Mouse (Mus musculus) thymus, adult 2 months (tissue): Measurements from ENCODE around the gene Ptk6. TPM values are rescaled to one million over a fixed set of nuclear protein-coding genes. Genes with fewer than 3 reads are reported as not detected.
"Not testable (repeated sequence)": the region's sequence is repeated elsewhere in the genome, so short reads cannot be mapped to it uniquely, and the experiment has no call there.

ENCODE experiments used
- DNase-seq: peaks from one replicate; pipeline ENCODE4 v3.0.0; 2021
- H3K27ac ChIP-seq: fragments of 200-500 bp; 2 replicates; pipeline ENCODE4 v1.5.1; 2012; ENCODE audit warnings: low read length, control low read depth; ENCODE audit not compliant: control insufficient read depth, insufficient read depth
- H3K27me3 ChIP-seq: fragments of 200-500 bp; 2 replicates; pipeline ENCODE4 v1.6.1; 2012; ENCODE audit warnings: mild to moderate bottlenecking, low read length, moderate library complexity, mixed read lengths; ENCODE audit not compliant: control insufficient read depth, insufficient read depth
- H3K36me3 ChIP-seq: fragments of 200-500 bp; 2 replicates; pipeline ENCODE4 v1.6.1; 2012; ENCODE audit warnings: mild to moderate bottlenecking, low read length, moderate library complexity; ENCODE audit not compliant: control insufficient read depth, insufficient read depth
- H3K4me1 ChIP-seq: fragments of 200-500 bp; replicated peaks from 2 replicates; pipeline ENCODE4 v1.6.1; 2012; ENCODE audit warnings: low read length; ENCODE audit not compliant: control insufficient read depth, insufficient read depth
- H3K4me3 ChIP-seq: fragments of 200-500 bp; 2 replicates; pipeline ENCODE4 v1.5.1; 2012; ENCODE audit warnings: mild to moderate bottlenecking, low read length, control low read depth, moderate library complexity; ENCODE audit not compliant: control insufficient read depth, insufficient read depth
- CTCF ChIP-seq: fragments of 200-500 bp; IDR thresholded peaks from 2 replicates; pipeline ENCODE4 v1.5.1; 2012; ENCODE audit warnings: mild to moderate bottlenecking, control low read depth, low read length, moderate library complexity, borderline replicate concordance; ENCODE audit not compliant: control insufficient read depth, poor library complexity, insufficient read depth; ENCODE audit errors: extremely low read depth
- POLR2A ChIP-seq: fragments of 200-500 bp; IDR thresholded peaks from 2 replicates; pipeline ENCODE4 v1.6.1; 2012; ENCODE audit warnings: mild to moderate bottlenecking, low read length, control low read depth, moderate library complexity; ENCODE audit not compliant: control insufficient read depth, poor library complexity, insufficient read depth; ENCODE audit errors: extremely low read depth
- WGBS: fragments of 180-500 bp; shearing (Covaris S2); methylation state at CpG from one replicate; pipeline ENCODE4 v1.1.7; 2018; 5-methylcytosine and 5-hydroxymethylcytosine counted together
- polyA plus RNA-seq: library from polyadenylated mRNA; depleted of rRNA; stranded (reverse); fragments of >200 nt; gene quantifications from 2 replicates; pipeline ENCODE4 v1.2.3, GENCODE M21; 2012

Gene Ptk6
- polyA plus RNA-seq, 1 experiment = 0.22 TPM

- DNase-seq = no peak
- no peak for TF ChIP-seq POLR2A
- no peak for TF ChIP-seq CTCF
- 95% methylated on average over 4 of the region's 4 CpGs for WGBS
- Histone ChIP-seq H3K27ac (no peak overlapping the region), H3K4me3 (no peak overlapping the region), H3K36me3 (no peaks in the 10 kb centered on the region), H3K27me3 (no peaks in the 10 kb centered on the region), H3K4me1 (peaks cover 14% of the 10 kb centered on the region)
These were observed 10.7 kb downstream of the Ptk6 start for GRCm38 (mm10) chr2:181191936-181192335.

- WGBS = 85% methylated on average over 4 of the region's 4 CpGs
- not testable (repeated sequence) for H3K27me3 ChIP-seq, H3K36me3 ChIP-seq, H3K27ac ChIP-seq, DNase-seq, H3K4me3 ChIP-seq
- peaks cover 14% of the 10 kb centered on the region for H3K4me1 ChIP-seq
These were observed 11.2 kb downstream of the Ptk6 start for GRCm38 (mm10) chr2:181191385-181191784.

GRCm38 (mm10) chr2:181189321-181189720 is 13.3 kb downstream of the Ptk6 start:
- H3K27me3 ChIP-seq = no peaks in the 10 kb centered on the region
- TF ChIP-seq POLR2A = no peak
- no peak for TF ChIP-seq CTCF
- H3K36me3 ChIP-seq = no peaks in the 10 kb centered on the region
- H3K4me3 ChIP-seq = no peak overlapping the region
- DNase-seq = peak; percentile 4
- WGBS = 88% methylated on average over 1 of the region's 1 CpGs
- H3K27ac ChIP-seq = no peak overlapping the region
- peaks cover 14% of the 10 kb centered on the region for H3K4me1 ChIP-seq

- Histone ChIP-seq H3K36me3 (no peaks in the 10 kb centered on the region), H3K27me3 (no peaks in the 10 kb centered on the region), H3K4me3 (no peak overlapping the region), H3K4me1 (peaks cover 14% of the 10 kb centered on the region), H3K27ac (peak overlapping the region; percentile 44; the same call in 1 of the 2 replicates)
- 67% methylated on average over 2 of the region's 2 CpGs for WGBS
- DNase-seq = peak; percentile 22
- TF ChIP-seq CTCF = no peak
- no peak for TF ChIP-seq POLR2A
These were observed 13.9 kb downstream of the Ptk6 start for GRCm38 (mm10) chr2:181188681-181189080.

GRCm38 (mm10) chr2:181187121-181188000 is 15.2 kb downstream of the Ptk6 start, which contains the start of gene Ppdpf:
TSS of gene Ppdpf (plus strand) at chr2:181187247.
- Histone ChIP-seq H3K27me3 (no peaks in the 10 kb centered on the region), H3K4me3 (peak within 1 kb of the TSS; percentile 86), H3K27ac (peak within 1 kb of the TSS; percentile 38; the same call in 1 of the 2 replicates), H3K36me3 (no peaks in the 10 kb centered on the region), H3K4me1 (peaks cover 14% of the 10 kb centered on the region)
- WGBS = under 1% methylated on average over 64 of the region's 64 CpGs
- TF ChIP-seq CTCF (no peak), POLR2A (peak; percentile 62)
- DNase-seq = peak; percentile 95

- peak overlapping the region; percentile 86 for H3K4me3 ChIP-seq
- WGBS = under 1% methylated on average over 14 of the region's 14 CpGs
- peaks cover 14% of the 10 kb centered on the region for H3K4me1 ChIP-seq
- H3K27ac ChIP-seq = peak overlapping the region; percentile 38; the same call in 1 of the 2 replicates
- TF ChIP-seq POLR2A = no peak
- TF ChIP-seq CTCF = peak; percentile 81; the same call in 1 of the 2 replicates
- no peaks in the 10 kb centered on the region for H3K36me3 ChIP-seq
- peak; percentile 89 for DNase-seq
- H3K27me3 ChIP-seq = no peaks in the 10 kb centered on the region
These were observed 16.0 kb downstream of the Ptk6 start for GRCm38 (mm10) chr2:181186635-181187034.

GRCm38 (mm10) chr2:181180898-181181297 is 21.7 kb downstream of the Ptk6 start:
- WGBS = 89% methylated on average over 6 of the region's 6 CpGs
- no peak overlapping the region for H3K4me3 ChIP-seq
- no peak for DNase-seq
- no peaks in the 10 kb centered on the region for H3K4me1 ChIP-seq
- H3K27me3 ChIP-seq = no peaks in the 10 kb centered on the region
- no peak for TF ChIP-seq CTCF
- no peak for TF ChIP-seq POLR2A
- H3K27ac ChIP-seq = no peak overlapping the region
- H3K36me3 ChIP-seq = no peaks in the 10 kb centered on the region
